Mouse (Mus musculus) midbrain, embryonic 13.5 days (tissue): ENCODE results near the gene Tmem205. TPM values are rescaled to one million over a fixed set of nuclear protein-coding genes. Genes with fewer than 3 reads are reported as not detected.

Experiments used
- ATAC-seq: fragments of 200-750 bp; cut with Nextera tagmentation; 2 replicates; pipeline ENCODE4 v1.8.0; 2017; ENCODE audit warnings: mild to moderate bottlenecking, moderate TSS enrichment, moderate library complexity
- H3K27ac ChIP-seq: fragments of 300-500 bp; sonication (generic); 2 replicates; pipeline ENCODE4 v1.5.1; 2015; ENCODE audit warnings: inconsistent platforms, mild to moderate bottlenecking, moderate library complexity
- H3K27me3 ChIP-seq: fragments of 300-500 bp; sonication (generic); 2 replicates; pipeline ENCODE4 v1.6.1; 2015; ENCODE audit warnings: mild to moderate bottlenecking, inconsistent platforms
- H3K36me3 ChIP-seq: fragments of 300-500 bp; sonication (generic); 2 replicates; pipeline ENCODE4 v1.6.1; 2015; ENCODE audit warnings: mild to moderate bottlenecking, inconsistent platforms
- H3K4me1 ChIP-seq: fragments of 300-500 bp; sonication (generic); replicated peaks from 2 replicates; pipeline ENCODE4 v1.6.1; 2015; ENCODE audit warnings: inconsistent platforms
- H3K4me2 ChIP-seq: fragments of 300-500 bp; sonication (generic); replicated peaks from 2 replicates; pipeline ENCODE4 v1.6.1; 2015; ENCODE audit warnings: moderate library complexity, mild to moderate bottlenecking, inconsistent platforms
- H3K4me3 ChIP-seq: fragments of 300-500 bp; sonication (generic); replicated peaks from 2 replicates; pipeline ENCODE4 v1.5.1; 2015; ENCODE audit warnings: mild to moderate bottlenecking, inconsistent platforms
- H3K9ac ChIP-seq: fragments of 300-500 bp; sonication (generic); replicated peaks from 2 replicates; pipeline ENCODE4 v1.6.1; 2015; ENCODE audit warnings: mild to moderate bottlenecking, inconsistent platforms
- H3K9me3 ChIP-seq: fragments of 300-500 bp; sonication (generic); 2 replicates; pipeline ENCODE4 v1.6.1; 2016; ENCODE audit warnings: mild to moderate bottlenecking, inconsistent platforms
- WGBS: fragments of 180-500 bp; shearing (Covaris S2); methylation state at CpG from one replicate; pipeline ENCODE4 v1.1.7; 2015; 5-methylcytosine and 5-hydroxymethylcytosine counted together
- polyA plus RNA-seq: library from polyadenylated mRNA; unstranded; fragments of >200 nt; fragmentation: Nextera tagmentation; extraction: Ambion mirVana; gene quantifications from 2 replicates; pipeline ENCODE4 v1.2.1, GENCODE M21; 2015

The Tmem205 gene
- polyA plus RNA-seq, 1 experiment from 2014 or later: 42.0 TPM

GRCm38 (mm10) chr9:21958372-21958771 is 31.0 kb upstream of the Tmem205 start:
- ATAC-seq: no peak
- 0 out of 2 replicates have a peak, but pooled peaks cover 4% of the 10 kb centered on the region for H3K36me3 ChIP-seq
- WGBS: 87% methylated on average over 5 of the region's 5 CpGs
- no peak overlapping the region for H3K9ac ChIP-seq
- H3K4me1 ChIP-seq: peaks cover 47% of the 10 kb centered on the region
- H3K4me2 ChIP-seq: no peak overlapping the region
- H3K27ac ChIP-seq: no peak overlapping the region
- H3K9me3 ChIP-seq: no peaks in the 10 kb centered on the region
- H3K4me3 ChIP-seq: no peak overlapping the region
- H3K27me3 ChIP-seq: peaks cover 49% of the 10 kb centered on the region

- peak; percentile 99 for ATAC-seq
- no peaks in the 10 kb centered on the region for H3K9me3 ChIP-seq
- H3K4me1 ChIP-seq: peaks cover 34% of the 10 kb centered on the region
- H3K27me3 ChIP-seq: peaks cover 23% of the 10 kb centered on the region
- peak within 1 kb of the TSS; percentile 63 for H3K4me2 ChIP-seq
- H3K27ac ChIP-seq: peak within 1 kb of the TSS; percentile 95
- H3K4me3 ChIP-seq: peak within 1 kb of the TSS; percentile 64
- 0 out of 2 replicates have a peak, but pooled peaks cover 4% of the 10 kb centered on the region for H3K36me3 ChIP-seq
- peak within 1 kb of the TSS; percentile 77 for H3K9ac ChIP-seq
- under 1% methylated on average over 54 of the region's 54 CpGs for WGBS
These were observed 28.4 kb upstream of the Tmem205 start, which contains the start of gene Swsap1 for GRCm38 (mm10) chr9:21955570-21956281. Gene Swsap1, plus strand, starts transcription at chr9:21955755.

GRCm38 (mm10) chr9:21955225-21955569 is 27.8 kb upstream of the Tmem205 start:
- WGBS: 2% methylated on average over 18 of the region's 18 CpGs
- Histone ChIP-seq H3K9me3 (no peaks in the 10 kb centered on the region), H3K36me3 (0 out of 2 replicates have a peak, but pooled peaks cover 4% of the 10 kb centered on the region), H3K4me2 (peak overlapping the region; percentile 63), H3K4me3 (peak overlapping the region; percentile 64), H3K9ac (peak overlapping the region; percentile 54; the same call in 1 of the 2 replicates), H3K27me3 (peaks cover 17% of the 10 kb centered on the region), H3K4me1 (peaks cover 34% of the 10 kb centered on the region), H3K27ac (peak overlapping the region; percentile 95)
- peak; percentile 64 for ATAC-seq

GRCm38 (mm10) chr9:21954635-21955034 is 27.3 kb upstream of the Tmem205 start:
- Histone ChIP-seq H3K27me3 (peaks cover 12% of the 10 kb centered on the region), H3K9ac (no peak overlapping the region), H3K27ac (no peak overlapping the region), H3K9me3 (no peaks in the 10 kb centered on the region), H3K4me3 (peak overlapping the region; percentile 64; the same call in 1 of the 2 replicates), H3K4me1 (peaks cover 34% of the 10 kb centered on the region), H3K36me3 (0 out of 2 replicates have a peak, but pooled peaks cover 4% of the 10 kb centered on the region), H3K4me2 (peak overlapping the region; percentile 63)
- 74% methylated on average over 3 of the region's 3 CpGs for WGBS
- no peak for ATAC-seq

GRCm38 (mm10) chr9:21953600-21953999 is 26.2 kb upstream of the Tmem205 start:
- peaks cover 34% of the 10 kb centered on the region for H3K4me1 ChIP-seq
- H3K27me3 ChIP-seq: peaks cover 6% of the 10 kb centered on the region; the same call in 1 of the 2 replicates
- peak overlapping the region; percentile 80 for H3K27ac ChIP-seq
- no peaks in the 10 kb centered on the region for H3K9me3 ChIP-seq
- peak; percentile 7 for ATAC-seq
- no peak overlapping the region for H3K4me3 ChIP-seq
- no peak overlapping the region; the same call in 1 of the 2 replicates for H3K9ac ChIP-seq
- H3K4me2 ChIP-seq: peak overlapping the region; percentile 6; the same call in 1 of the 2 replicates
- 6% methylated on average over 3 of the region's 3 CpGs for WGBS
- 0 out of 2 replicates have a peak, but pooled peaks cover 4% of the 10 kb centered on the region for H3K36me3 ChIP-seq

- H3K4me2 ChIP-seq: no peak overlapping the region
- no peak for ATAC-seq
- WGBS: 74% methylated on average over 3 of the region's 3 CpGs
These were observed 24.6 kb upstream of the Tmem205 start for GRCm38 (mm10) chr9:21951977-21952376.

GRCm38 (mm10) chr9:21950322-21950721 is 23.0 kb upstream of the Tmem205 start:
- Histone ChIP-seq H3K9ac (no peak overlapping the region), H3K27ac (no peak overlapping the region), H3K9me3 (no peaks in the 10 kb centered on the region), H3K4me1 (peaks cover 36% of the 10 kb centered on the region), H3K4me2 (no peak overlapping the region), H3K27me3 (peaks cover 14% of the 10 kb centered on the region; the same call in 1 of the 2 replicates), H3K4me3 (no peak overlapping the region), H3K36me3 (peaks cover 17% of the 10 kb centered on the region)
- 16% methylated on average over 11 of the region's 11 CpGs for WGBS
- ATAC-seq: no peak

More at GRCm38 (mm10) chr9:21951977-21952376, 24.6 kb upstream of the Tmem205 start:
- H3K9me3 ChIP-seq: no peaks in the 10 kb centered on the region
- H3K4me1 ChIP-seq: peaks cover 41% of the 10 kb centered on the region
- H3K27ac ChIP-seq: no peak overlapping the region
- no peak overlapping the region for H3K4me3 ChIP-seq
- H3K36me3 ChIP-seq: peaks cover 7% of the 10 kb centered on the region
- H3K27me3 ChIP-seq: peaks cover 14% of the 10 kb centered on the region; the same call in 1 of the 2 replicates
- H3K9ac ChIP-seq: no peak overlapping the region

GRCm38 (mm10) chr9:21948790-21949189 is 21.4 kb upstream of the Tmem205 start:
- Histone ChIP-seq H3K36me3 (peaks cover 23% of the 10 kb centered on the region), H3K4me2 (no peak overlapping the region), H3K27me3 (peaks cover 14% of the 10 kb centered on the region; the same call in 1 of the 2 replicates), H3K4me3 (no peak overlapping the region), H3K27ac (no peak overlapping the region), H3K9ac (no peak overlapping the region), H3K9me3 (no peaks in the 10 kb centered on the region), H3K4me1 (peaks cover 22% of the 10 kb centered on the region)
- no peak for ATAC-seq
- 74% methylated on average over 6 of the region's 6 CpGs for WGBS

GRCm38 (mm10) chr9:21948146-21948545 is 20.8 kb upstream of the Tmem205 start:
- H3K4me1 ChIP-seq: peaks cover 16% of the 10 kb centered on the region
- H3K9ac ChIP-seq: no peak overlapping the region
- H3K27ac ChIP-seq: no peak overlapping the region
- no peaks in the 10 kb centered on the region for H3K9me3 ChIP-seq
- ATAC-seq: no peak
- WGBS: 61% methylated on average over 8 of the region's 8 CpGs
- H3K36me3 ChIP-seq: peaks cover 26% of the 10 kb centered on the region
- H3K4me3 ChIP-seq: no peak overlapping the region
- no peak overlapping the region for H3K4me2 ChIP-seq
- H3K27me3 ChIP-seq: peaks cover 14% of the 10 kb centered on the region; the same call in 1 of the 2 replicates

GRCm38 (mm10) chr9:21947540-21948130 is 20.3 kb upstream of the Tmem205 start:
- 6% methylated on average over 28 of the region's 28 CpGs for WGBS
- Histone ChIP-seq H3K4me2 (0 out of 2 replicates have a peak overlapping the region, but pooled peaks have one; percentile 11), H3K4me3 (no peak overlapping the region)

GRCm38 (mm10) chr9:21944267-21944666 is 16.9 kb upstream of the Tmem205 start:
- no peaks in the 10 kb centered on the region for H3K9me3 ChIP-seq
- ATAC-seq: no peak
- peaks cover 14% of the 10 kb centered on the region; the same call in 1 of the 2 replicates for H3K27me3 ChIP-seq
- peaks cover 52% of the 10 kb centered on the region for H3K36me3 ChIP-seq
- no peak overlapping the region for H3K9ac ChIP-seq
- 31% methylated on average over 23 of the region's 23 CpGs for WGBS
- H3K4me2 ChIP-seq: no peak overlapping the region
- no peak overlapping the region for H3K27ac ChIP-seq
- no peak overlapping the region for H3K4me3 ChIP-seq
- H3K4me1 ChIP-seq: peaks cover 12% of the 10 kb centered on the region; the same call in 1 of the 2 replicates

More at GRCm38 (mm10) chr9:21947540-21948130, 20.3 kb upstream of the Tmem205 start:
- Histone ChIP-seq H3K4me1 (peaks cover 11% of the 10 kb centered on the region; the same call in 1 of the 2 replicates), H3K27ac (no peak overlapping the region), H3K36me3 (peaks cover 28% of the 10 kb centered on the region), H3K9ac (no peak overlapping the region), H3K9me3 (no peaks in the 10 kb centered on the region), H3K27me3 (peaks cover 14% of the 10 kb centered on the region; the same call in 1 of the 2 replicates)
- ATAC-seq: no peak; the same call in 1 of the 2 replicates

- WGBS: 51% methylated on average over 12 of the region's 12 CpGs
- H3K9ac ChIP-seq: no peak overlapping the region
- H3K9me3 ChIP-seq: no peaks in the 10 kb centered on the region
- H3K36me3 ChIP-seq: peaks cover 54% of the 10 kb centered on the region
- H3K4me3 ChIP-seq: no peak overlapping the region
- H3K4me1 ChIP-seq: peaks cover 17% of the 10 kb centered on the region
- no peak overlapping the region for H3K27ac ChIP-seq
- no peak overlapping the region for H3K4me2 ChIP-seq
- H3K27me3 ChIP-seq: peaks cover 10% of the 10 kb centered on the region; the same call in 1 of the 2 replicates
- ATAC-seq: peak; percentile 55
These were observed 16.3 kb upstream of the Tmem205 start for GRCm38 (mm10) chr9:21943638-21944037.
